Mouse (Mus musculus): ENCODE measurements around the gene Lrp1. TPM values are rescaled to one million over a fixed set of nuclear protein-coding genes. Genes with fewer than 3 reads are reported as not detected.

The Lrp1 gene
- polyA plus RNA-seq, 1 experiment = 99.2 TPM

DNA sequence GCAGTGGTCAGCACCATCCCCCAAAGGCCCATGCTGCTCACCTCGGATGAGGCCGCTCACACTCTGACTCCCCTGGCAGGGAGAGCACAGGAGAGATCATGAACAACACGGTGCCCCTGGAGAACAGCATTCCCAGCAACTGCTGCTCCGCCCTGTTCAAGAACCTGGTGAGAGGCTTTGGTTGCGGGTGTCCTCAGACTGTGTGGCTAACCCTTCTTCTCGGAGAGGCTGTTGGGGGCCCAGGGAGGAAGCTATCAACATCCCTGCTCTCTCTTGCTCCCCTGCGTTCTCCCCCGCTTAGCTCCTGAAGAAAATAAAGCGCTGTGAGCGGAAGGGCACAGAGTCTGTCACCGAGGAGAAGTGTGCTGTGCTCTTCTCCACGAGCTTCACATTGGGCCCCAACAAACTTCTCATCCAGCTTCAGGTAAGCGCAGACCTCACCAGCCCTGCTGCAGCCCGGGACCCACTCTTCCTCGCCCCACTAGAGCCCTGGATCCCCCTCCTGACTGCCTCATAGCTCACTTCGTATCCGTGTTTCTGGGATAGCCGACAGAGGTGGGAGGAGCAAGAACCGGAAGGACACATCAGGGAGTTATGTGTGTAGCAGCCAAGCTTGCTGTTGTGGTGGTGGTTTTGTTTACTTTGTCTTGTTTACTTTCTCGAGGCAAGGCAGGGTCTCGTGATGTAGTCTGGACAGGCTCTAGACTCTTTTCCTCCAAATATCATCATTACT is 32.1 kb upstream of the Lrp1 start:
- no peak for DNase-seq (ENCODE audit: low read depth)

GRCm38 (mm10) chr10:127645791-127646190 is 24.8 kb upstream of the Lrp1 start:
- no peak for DNase-seq (ENCODE audit: low read depth)

DNA sequence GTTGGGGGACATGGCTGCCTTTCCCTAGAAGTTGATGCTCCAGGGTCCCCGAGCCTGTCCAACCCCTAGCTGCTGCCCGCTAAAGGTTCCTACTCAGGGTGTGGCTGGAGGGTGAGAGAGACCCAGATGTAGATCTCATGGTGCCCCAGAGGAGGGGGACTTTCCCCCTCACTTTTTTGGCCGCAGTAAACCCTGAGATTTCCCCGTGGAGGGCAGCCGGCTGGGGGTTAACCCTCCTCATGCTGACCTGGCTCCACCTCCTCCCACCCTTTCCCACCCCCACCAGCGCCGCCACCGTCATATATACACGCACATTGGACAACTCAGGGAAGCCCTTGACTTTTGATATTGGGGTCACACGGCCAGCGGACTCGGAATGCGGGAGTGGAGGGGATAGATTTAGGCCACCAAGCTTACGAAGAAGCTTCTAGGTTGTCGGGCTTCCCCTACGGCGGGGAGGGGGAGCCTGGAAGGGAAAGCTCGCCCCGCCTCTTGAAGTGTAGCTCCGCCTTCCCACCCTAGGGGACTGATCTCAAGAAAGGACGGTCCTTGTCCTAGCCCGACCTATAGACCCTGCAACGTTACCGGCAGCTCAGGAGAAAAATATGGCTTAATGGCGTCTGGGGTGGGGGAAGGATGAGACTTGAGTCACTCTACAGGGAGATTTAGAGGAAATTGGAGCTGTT is 22.7 kb upstream of the Lrp1 start:
- no peak for DNase-seq (ENCODE audit: low read depth)

DNA sequence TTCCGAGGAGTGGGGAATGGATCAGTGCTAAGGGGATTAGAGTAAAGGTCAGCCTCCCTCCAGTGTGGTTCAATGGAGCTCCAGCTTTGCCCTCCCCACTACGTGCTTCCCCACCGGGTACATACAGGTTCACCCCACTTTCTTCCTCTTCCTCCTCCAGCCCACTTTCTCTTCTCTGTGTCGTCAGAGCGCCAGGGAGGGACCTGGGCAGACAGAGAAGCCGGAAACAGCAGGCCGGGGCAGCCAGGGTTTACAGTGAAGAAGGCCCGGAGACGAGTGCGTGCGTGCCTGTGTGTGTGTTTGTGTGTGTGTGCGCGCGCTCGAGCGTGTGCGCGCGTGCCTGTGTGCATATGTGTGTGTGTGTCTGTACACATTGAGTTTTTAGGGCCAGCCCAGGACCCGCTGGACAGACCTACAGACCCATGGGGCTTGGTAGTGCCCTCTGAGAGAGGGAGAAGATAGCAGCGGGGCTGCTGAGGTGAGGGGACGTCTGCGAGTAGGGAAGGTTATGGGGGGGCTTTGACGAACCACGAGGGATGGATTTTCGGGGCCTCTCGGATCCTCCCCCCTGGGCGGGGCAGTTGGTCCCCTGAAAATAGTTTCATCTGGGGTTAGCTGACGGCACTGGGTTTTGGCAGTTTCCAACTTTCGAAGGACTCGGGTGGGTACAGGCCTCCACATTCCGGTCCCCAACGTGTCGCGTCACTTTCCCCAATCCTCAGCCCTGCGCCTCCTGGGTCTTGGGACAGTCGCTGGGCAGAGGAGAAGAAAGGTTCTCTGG is 22.0 kb upstream of the Lrp1 start, which contains the start of gene Stat6:
Stat6 (plus strand) TSS at position 215 of the 781 bp plus-strand sequence.
- DNase-seq (ENCODE audit: low read depth) = no peak

DNA sequence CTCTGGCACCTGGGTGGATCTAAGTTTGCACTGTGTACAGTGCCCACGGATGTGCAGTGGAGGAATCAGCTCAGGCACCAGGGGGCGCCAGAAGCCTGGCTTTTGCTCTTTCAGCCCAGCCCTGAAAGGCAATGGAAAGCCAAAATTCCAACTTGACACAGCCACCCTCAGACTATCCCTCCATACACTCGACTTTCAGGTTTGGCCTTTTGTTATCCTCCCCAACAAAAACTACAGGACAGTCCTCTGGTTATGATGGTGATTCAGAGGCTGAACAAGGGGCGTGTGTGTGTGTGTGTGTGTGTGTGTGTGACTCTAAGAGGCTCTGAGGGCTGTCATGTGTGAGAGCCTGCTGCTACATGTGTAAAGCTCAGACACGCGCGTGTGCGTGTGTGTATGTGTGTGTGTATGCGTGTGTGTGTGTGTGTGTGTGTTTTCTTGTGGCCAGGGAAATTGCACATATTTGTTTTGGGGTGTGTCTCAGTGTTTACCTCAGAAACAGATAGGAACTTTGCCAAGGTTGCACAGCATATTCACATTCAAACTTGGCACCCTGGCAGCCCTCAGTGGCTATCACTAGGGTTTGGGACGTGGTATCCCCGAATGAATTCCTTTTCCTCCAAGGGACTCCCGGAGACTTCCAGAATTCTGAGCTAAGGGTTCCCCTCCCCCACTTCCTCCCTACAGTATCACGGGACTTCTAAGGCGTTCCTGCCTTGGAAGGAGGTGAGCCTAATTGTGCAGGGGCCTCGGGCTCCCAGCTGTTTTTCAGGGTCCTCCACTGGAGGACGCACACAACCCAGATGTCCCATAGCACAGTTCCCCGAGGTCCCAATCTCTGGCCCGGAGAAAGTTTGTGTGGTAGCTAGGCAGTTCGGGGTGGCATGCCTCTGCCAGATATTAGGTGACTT is 21.2 kb upstream of the Lrp1 start:
- no peak for DNase-seq (ENCODE audit: low read depth)

DNA sequence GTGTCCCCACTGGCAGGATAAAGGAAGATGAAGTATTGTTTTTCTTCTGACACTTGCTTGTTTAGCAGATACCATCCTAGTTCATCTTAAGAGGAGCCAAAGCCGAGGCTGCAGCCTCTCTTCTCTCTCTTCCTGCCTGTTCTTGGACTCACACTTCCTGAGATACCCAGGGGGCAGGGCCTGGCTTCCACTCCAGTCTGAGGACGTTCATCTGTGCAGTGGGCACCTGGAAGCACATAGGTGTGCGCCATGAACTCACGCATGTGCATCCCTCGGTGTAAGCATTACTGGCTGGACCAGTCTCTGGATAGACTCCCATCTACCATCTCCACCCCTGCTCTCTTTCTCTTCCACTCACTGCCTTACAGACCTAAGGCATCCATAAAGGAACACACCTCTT is 19.5 kb upstream of the Lrp1 start:
- DNase-seq (ENCODE audit: low read depth) = no peak

DNA sequence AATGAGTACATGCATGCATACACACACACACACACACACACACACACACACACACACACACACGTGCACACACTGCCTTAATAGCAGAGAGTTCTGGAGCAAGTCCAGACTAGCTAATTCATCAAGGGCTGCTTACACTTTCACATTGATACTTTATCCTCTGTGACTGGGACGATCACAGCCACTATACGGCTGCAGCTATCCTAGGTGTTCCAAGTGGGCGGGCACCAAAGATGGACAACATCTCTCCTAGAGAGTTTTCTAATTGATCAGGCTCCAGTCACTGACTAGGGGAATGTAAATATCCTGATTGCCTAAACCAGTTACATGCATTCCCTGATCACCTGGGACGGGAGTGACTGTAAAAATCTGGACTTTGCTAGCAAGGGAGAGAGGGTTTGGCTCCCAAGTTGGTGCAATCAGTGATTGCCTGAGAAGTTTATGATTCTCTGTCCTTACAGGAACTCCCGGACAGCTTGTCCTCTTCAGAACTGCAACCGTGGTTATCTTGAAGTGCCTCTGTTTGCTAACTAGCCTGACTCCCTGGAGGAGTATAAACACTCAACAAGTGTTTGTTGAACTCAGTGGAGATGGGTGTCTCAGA is 11.8 kb upstream of the Lrp1 start:
- no peak for DNase-seq (ENCODE audit: low read depth)

GRCm38 (mm10) chr10:127631261-127632214 is 10.6 kb upstream of the Lrp1 start:
- DNase-seq (ENCODE audit: low read depth) = no peak

GRCm38 (mm10) chr10:127626433-127626832 is 5.5 kb upstream of the Lrp1 start:
- no peak for DNase-seq (ENCODE audit: low read depth)

DNA sequence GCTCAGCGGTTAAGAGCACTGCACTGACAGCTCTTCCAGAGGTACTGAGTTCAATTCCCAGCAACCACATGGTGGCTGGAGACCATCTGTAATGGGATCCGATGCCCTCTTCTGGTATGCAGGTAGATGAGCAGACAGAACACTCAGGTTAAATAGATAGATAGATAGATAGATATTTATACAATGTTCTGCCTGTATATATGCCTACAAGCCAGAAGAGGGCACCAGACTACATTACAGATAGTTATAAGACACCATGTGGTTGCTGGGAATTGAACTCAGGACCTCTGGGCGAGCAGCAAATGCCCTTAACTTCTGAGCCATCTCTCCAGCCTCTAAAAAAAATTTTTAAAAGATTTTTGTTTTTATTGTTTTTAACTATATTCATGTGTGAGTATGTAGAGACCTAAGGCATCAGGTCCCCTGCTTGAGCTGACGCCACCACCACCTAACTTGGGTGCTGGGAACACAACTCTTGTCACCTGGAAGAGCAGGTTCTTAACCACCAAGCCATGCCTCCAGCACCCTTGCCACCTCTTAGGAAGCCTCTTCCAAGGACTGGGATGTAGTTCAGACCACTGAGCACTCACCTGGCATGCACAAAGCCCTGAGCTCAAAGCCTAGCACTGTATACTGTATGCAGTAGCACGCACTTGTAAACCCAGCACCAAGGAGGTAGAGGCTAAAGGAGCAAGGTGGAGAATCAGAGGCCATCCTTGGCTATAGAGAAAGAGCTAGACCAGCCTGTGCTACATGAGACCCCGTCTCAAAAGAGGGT is 2.7 kb upstream of the Lrp1 start:
- no peak for DNase-seq (ENCODE audit: low read depth)

DNA sequence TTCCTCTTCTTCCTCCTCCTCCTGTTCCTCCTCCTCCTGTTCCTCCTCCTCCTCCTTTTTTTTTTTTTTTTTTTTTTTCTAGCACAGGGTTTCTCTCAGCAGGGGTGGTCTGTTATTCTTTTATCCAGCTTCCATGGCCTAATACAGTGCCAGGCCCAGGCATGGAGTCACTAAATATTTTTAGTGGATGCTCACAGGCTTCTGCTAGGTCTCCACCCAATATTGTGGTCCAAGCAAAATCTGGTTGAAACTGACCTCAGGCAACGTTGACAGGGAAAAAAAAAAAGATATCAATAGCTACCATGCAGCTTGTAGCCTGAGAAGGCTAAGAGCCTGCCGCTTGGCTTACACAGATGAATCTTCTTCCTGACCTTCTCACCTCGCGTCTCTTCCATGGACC is 1.7 kb upstream of the Lrp1 start:
- DNase-seq (ENCODE audit: low read depth) = no peak

GRCm38 (mm10) chr10:127622057-127622392 is 1.1 kb upstream of the Lrp1 start:
- no peak for DNase-seq (ENCODE audit: low read depth)

DNA sequence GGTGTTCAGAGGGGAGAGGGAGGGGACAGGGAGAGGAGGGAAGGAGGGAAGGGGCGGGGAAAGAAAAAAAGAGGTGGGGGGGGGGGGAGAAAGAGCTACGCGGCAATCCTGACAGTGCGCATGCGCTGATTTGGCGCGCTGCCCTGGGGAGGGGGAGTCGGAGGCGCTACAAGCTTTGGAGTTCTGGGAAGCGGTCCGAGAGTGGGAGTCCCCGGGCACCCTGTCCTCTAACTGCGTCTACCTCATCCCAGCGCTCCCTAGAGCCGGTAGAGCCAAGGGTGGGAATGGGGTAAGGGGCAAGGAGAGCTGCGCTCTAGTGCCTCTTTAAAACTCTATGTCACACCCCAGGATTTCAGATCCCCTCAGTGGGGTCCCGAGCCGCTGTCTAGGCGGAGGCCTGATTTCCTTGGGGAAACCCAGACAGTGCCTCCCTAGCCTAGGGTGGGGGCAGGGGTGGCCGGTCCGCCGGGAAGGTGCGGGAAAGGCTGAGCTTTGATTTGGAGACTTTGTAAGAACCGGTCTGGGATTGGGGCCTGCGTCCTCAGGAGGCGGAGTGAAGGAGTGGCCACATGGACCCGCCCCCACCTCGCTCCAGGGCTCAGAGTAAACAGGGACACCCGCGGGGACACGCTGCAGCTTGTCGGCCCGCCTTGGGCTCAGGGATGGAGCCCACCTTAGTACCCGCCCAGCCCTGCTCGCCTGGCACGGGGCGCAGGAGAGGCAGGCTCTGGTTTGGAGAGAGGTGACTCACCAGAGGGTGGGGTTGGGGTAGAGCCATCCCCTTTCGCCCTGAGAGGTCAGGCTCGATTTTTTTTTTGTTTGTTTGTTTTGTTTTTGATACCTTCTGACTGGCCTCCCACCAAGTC is 476 bp upstream of the Lrp1 start:
- DNase-seq (ENCODE audit: low read depth) = no peak

GRCm38 (mm10) chr10:127619941-127620405 is 975 bp downstream of the Lrp1 start:
- no peak for DNase-seq (ENCODE audit: low read depth)

- no peak for DNase-seq (ENCODE audit: low read depth)
Observed at GRCm38 (mm10) chr10:127619119-127619721, 1.7 kb downstream of the Lrp1 start.

- no peak for DNase-seq (ENCODE audit: low read depth)
Observed at GRCm38 (mm10) chr10:127618173-127618572, 2.8 kb downstream of the Lrp1 start.

- DNase-seq (ENCODE audit: low read depth) = no peak
Observed at GRCm38 (mm10) chr10:127617294-127617693, 3.7 kb downstream of the Lrp1 start.

GRCm38 (mm10) chr10:127616261-127616679 is 4.7 kb downstream of the Lrp1 start:
- DNase-seq (ENCODE audit: low read depth) = no peak
